Mouse (Mus musculus) regulatory T cell (primary cell): ENCODE results near the gene Shld1.

ENCODE experiments used
- in situ Hi-C: fragments of 300-600 bp; cut with MboI, MseI; formaldehyde crosslinking; loops from one replicate; pipeline ENCODE4 v1.15.1; 2025; ENCODE audit warnings: high pct_unique_total_duplicates

Shld1 gene

GRCm38 (mm10) chr2:132784039-132784438 lies 97.3 kb downstream of the Shld1 start:
- in situ Hi-C loops: no loop called here

DNA sequence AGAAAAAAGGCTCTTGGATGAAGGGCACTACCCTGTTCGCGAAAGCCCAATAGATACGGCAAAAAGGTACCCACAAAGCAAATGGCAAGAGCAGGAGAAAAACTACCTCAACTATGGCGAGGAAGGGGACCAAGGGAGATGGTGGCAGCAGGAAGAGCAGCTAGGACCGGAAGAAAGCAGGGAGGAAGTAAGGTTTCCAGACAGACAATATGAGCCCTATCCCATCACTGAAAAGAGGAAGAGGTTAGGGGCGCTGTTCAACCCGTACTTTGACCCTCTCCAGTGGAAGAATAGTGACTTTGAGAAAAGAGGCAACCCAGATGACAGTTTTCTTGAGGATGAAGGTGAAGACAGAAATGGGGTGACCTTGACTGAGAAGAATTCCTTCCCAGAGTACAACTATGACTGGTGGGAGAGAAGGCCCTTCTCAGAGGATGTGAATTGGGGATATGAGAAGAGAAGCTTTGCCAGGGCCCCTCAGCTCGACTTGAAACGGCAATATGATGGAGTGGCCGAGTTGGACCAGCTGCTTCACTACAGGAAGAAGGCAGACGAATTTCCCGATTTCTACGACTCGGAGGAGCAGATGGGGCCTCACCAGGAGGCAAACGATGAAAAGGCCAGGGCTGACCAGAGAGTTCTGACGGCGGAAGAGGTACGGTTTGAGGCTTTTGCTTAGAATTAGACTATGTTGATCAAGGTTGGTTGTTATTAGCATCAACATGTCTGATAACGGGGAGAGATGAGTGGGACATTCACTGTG lies 106.9 kb downstream of the Shld1 start:
- in situ Hi-C loops: no loop called here

DNA sequence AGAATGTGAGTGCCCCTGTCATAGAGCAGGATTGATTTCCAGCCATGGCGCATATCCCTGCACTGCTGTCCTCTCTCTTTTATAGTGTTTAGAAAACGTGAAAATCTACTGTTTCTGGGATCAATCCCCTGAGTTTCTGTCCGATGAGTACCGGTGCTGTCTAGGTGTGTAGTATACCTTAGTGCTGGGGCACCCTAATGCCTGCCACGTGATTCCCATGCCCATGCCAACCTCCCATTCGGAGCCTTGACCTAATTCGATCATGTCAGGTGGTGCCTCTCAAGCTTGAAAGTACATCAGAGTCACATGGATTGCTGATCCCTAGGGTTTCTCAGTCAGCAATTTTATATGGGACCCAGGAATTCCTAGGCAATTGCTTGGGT lies 107.5 kb downstream of the Shld1 start:
- in situ Hi-C loops: no loop called here
